Mouse (Mus musculus) MEL (cell line): Measurements from ENCODE around the gene Card11. TPM values are rescaled to one million over a fixed set of nuclear protein-coding genes. Genes with fewer than 3 reads are reported as not detected.

ENCODE experiments used
- DNase-seq: peaks from one replicate; pipeline ENCODE4 v3.0.0; 2011; ENCODE audit warnings: low read depth, low spot score
- H3K27ac ChIP-seq: 2 replicates; pipeline ENCODE4 v1.5.1; 2012; ENCODE audit warnings: low read depth, mild to moderate bottlenecking, control low read depth, low read length, moderate library complexity; ENCODE audit not compliant: control insufficient read depth
- H3K27me3 ChIP-seq, 2 experiments: fragments of 150-350 bp in 1 of 2; sonication (generic) in 1 of 2; 2 replicates each; pipeline ENCODE4 v1.6.1; 2012; ENCODE audit warnings: low read length in 2 of 2, mild to moderate bottlenecking in 2 of 2, improper control_type of control experiment in 1 of 2, moderate library complexity in 1 of 2; ENCODE audit not compliant: insufficient read depth in 2 of 2, control insufficient read depth in 1 of 2
- H3K36me3 ChIP-seq, 2 experiments: 2 replicates each; pipeline ENCODE4 v1.6.1; 2012 to 2014; ENCODE audit warnings: low read length in 2 of 2, improper control_type of control experiment in 1 of 2, inconsistent platforms in 1 of 2, mild to moderate bottlenecking in 1 of 2; ENCODE audit not compliant: insufficient read depth in 2 of 2, control insufficient read depth in 1 of 2
- H3K4me1 ChIP-seq, 2 experiments: fragments of 150-350 bp in 1 of 2; sonication (generic) in 1 of 2; 2 replicates each; pipeline ENCODE4 v1.6.1; 2012; ENCODE audit warnings: low read length in 2 of 2, improper control_type of control experiment in 1 of 2, mild to moderate bottlenecking in 1 of 2; ENCODE audit not compliant: insufficient read depth in 2 of 2, control insufficient read depth in 1 of 2
- H3K4me3 ChIP-seq, 2 experiments: fragments of 150-350 bp in 1 of 2; sonication (generic) in 1 of 2; 2 replicates each; pipeline ENCODE4 v1.5.1; 2012; ENCODE audit warnings: low read depth in 2 of 2, low read length in 2 of 2, mild to moderate bottlenecking in 2 of 2, moderate library complexity in 2 of 2, control low read depth in 1 of 2, improper control_type of control experiment in 1 of 2; ENCODE audit not compliant: control insufficient read depth in 1 of 2, insufficient read depth in 1 of 2
- H3K79me2 ChIP-seq: 2 replicates; pipeline ENCODE4 v1.6.1; 2012; ENCODE audit warnings: mild to moderate bottlenecking, low read length, moderate library complexity; ENCODE audit not compliant: control insufficient read depth, poor library complexity, insufficient read depth
- H3K9ac ChIP-seq: 2 replicates; pipeline ENCODE4 v1.6.1; 2012; ENCODE audit warnings: low read depth, mild to moderate bottlenecking, control low read depth, low read length, moderate library complexity; ENCODE audit not compliant: control insufficient read depth, poor library complexity, severe bottlenecking
- H3K9me3 ChIP-seq: fragments of 150-350 bp; sonication (generic); replicated peaks from 2 replicates; pipeline ENCODE4 v1.6.1; 2012; ENCODE audit warnings: mild to moderate bottlenecking, low read length, improper control_type of control experiment, moderate library complexity; ENCODE audit not compliant: insufficient read depth
- BHLHE40 ChIP-seq: IDR thresholded peaks from 2 replicates; pipeline ENCODE4 v1.6.1; 2012; ENCODE audit warnings: low read depth, mild to moderate bottlenecking, inconsistent platforms, low read length, improper control_type of control experiment, borderline replicate concordance
- CHD1 ChIP-seq: IDR thresholded peaks from 2 replicates; pipeline ENCODE4 v1.6.1; 2012; ENCODE audit warnings: low read depth, mild to moderate bottlenecking, inconsistent platforms, low read length, improper control_type of control experiment
- CHD2 ChIP-seq: IDR thresholded peaks from 2 replicates; pipeline ENCODE4 v1.6.1; 2011; ENCODE audit warnings: low read length, improper control_type of control experiment
- CTCF ChIP-seq, 3 experiments: IDR thresholded peaks in 2 of 3; conservative IDR thresholded peaks in 1 of 3; 2 replicates each; pipeline ENCODE4 v1.5.1; 2011 to 2012; ENCODE audit warnings: low read length in 3 of 3, low read depth in 2 of 3, mild to moderate bottlenecking in 2 of 3, improper control_type of control experiment in 1 of 3, inconsistent platforms in 1 of 3, mixed read lengths in 1 of 3, moderate library complexity in 1 of 3; ENCODE audit not compliant: control insufficient read depth in 1 of 3, insufficient read depth in 1 of 3, poor library complexity in 1 of 3, severe bottlenecking in 1 of 3
- E2F4 ChIP-seq: IDR thresholded peaks from 2 replicates; pipeline ENCODE4 v1.6.1; 2011; ENCODE audit warnings: low read depth, low read length, improper control_type of control experiment, borderline replicate concordance
- ELF1 ChIP-seq: IDR thresholded peaks from 2 replicates; pipeline ENCODE4 v1.6.1; 2014; ENCODE audit warnings: low read depth, mild to moderate bottlenecking, inconsistent platforms, low read length, improper control_type of control experiment, moderate library complexity
- EP300 ChIP-seq, 2 experiments: IDR thresholded peaks; 2 replicates each; pipeline ENCODE4 v1.6.1; 2011; ENCODE audit warnings: improper control_type of control experiment in 2 of 2, low read length in 2 of 2, low read depth in 1 of 2, mild to moderate bottlenecking in 1 of 2
- ETS1 ChIP-seq: IDR thresholded peaks from 2 replicates; pipeline ENCODE4 v1.6.1; 2012; ENCODE audit warnings: low read depth, mild to moderate bottlenecking, inconsistent platforms, low read length, improper control_type of control experiment, moderate library complexity
- GABPA ChIP-seq: IDR thresholded peaks from 2 replicates; pipeline ENCODE4 v1.6.1; 2012; ENCODE audit warnings: low read depth, mild to moderate bottlenecking, inconsistent platforms, low read length, improper control_type of control experiment, moderate library complexity
- HCFC1 ChIP-seq: IDR thresholded peaks from 2 replicates; pipeline ENCODE4 v1.6.1; 2012; ENCODE audit warnings: low read depth, mild to moderate bottlenecking, inconsistent platforms, low read length, improper control_type of control experiment, moderate library complexity
- JUND ChIP-seq: IDR thresholded peaks from 2 replicates; pipeline ENCODE4 v1.6.1; 2011; ENCODE audit warnings: low read depth, mild to moderate bottlenecking, improper control_type of control experiment, low read length
- MAFK ChIP-seq: IDR thresholded peaks from 2 replicates; pipeline ENCODE4 v1.6.1; 2011; ENCODE audit warnings: low read depth, mild to moderate bottlenecking, low read length, improper control_type of control experiment, borderline replicate concordance
- MEF2A ChIP-seq: IDR thresholded peaks from 2 replicates; pipeline ENCODE4 v1.6.1; 2014; ENCODE audit warnings: low read depth, mild to moderate bottlenecking, inconsistent platforms, low read length, improper control_type of control experiment; ENCODE audit not compliant: poor library complexity, insufficient replicate concordance, severe bottlenecking; ENCODE audit errors: extremely low read depth
- MXI1 ChIP-seq: IDR thresholded peaks from 2 replicates; pipeline ENCODE4 v1.6.1; 2011; ENCODE audit warnings: mild to moderate bottlenecking, low read depth, low read length, improper control_type of control experiment
- MYB ChIP-seq: IDR thresholded peaks from 2 replicates; pipeline ENCODE4 v1.6.1; 2011; ENCODE audit warnings: mild to moderate bottlenecking, low read depth, low read length, improper control_type of control experiment
- MYC ChIP-seq: IDR thresholded peaks from 2 replicates; pipeline ENCODE4 v1.6.1; 2011; ENCODE audit warnings: low read depth, mild to moderate bottlenecking, low read length, improper control_type of control experiment, moderate library complexity
- NELFE ChIP-seq: IDR thresholded peaks from 2 replicates; pipeline ENCODE4 v1.6.1; 2011; ENCODE audit warnings: low read depth, low read length, improper control_type of control experiment
- NRF1 ChIP-seq: IDR thresholded peaks from 2 replicates; pipeline ENCODE4 v1.6.1; 2014; ENCODE audit warnings: low read depth, mild to moderate bottlenecking, inconsistent platforms, low read length, improper control_type of control experiment, moderate library complexity; ENCODE audit not compliant: poor library complexity, insufficient read depth, severe bottlenecking
- POLR2AphosphoS2 ChIP-seq: IDR thresholded peaks from 2 replicates; pipeline ENCODE4 v1.6.1; 2011; ENCODE audit warnings: low read length, improper control_type of control experiment
- POLR2AphosphoS5 ChIP-seq: IDR thresholded peaks from 2 replicates; pipeline ENCODE4 v1.6.1; 2012; ENCODE audit warnings: low read depth, borderline replicate concordance, mild to moderate bottlenecking, inconsistent platforms, low read length, moderate library complexity, mixed read lengths
- RCOR1 ChIP-seq: IDR thresholded peaks from 2 replicates; pipeline ENCODE4 v1.6.1; 2012; ENCODE audit warnings: low read depth, mild to moderate bottlenecking, inconsistent platforms, low read length, improper control_type of control experiment
- SIN3A ChIP-seq: IDR thresholded peaks from 2 replicates; pipeline ENCODE4 v1.6.1; 2012; ENCODE audit warnings: low read length, improper control_type of control experiment, inconsistent platforms
- SMC3 ChIP-seq: IDR thresholded peaks from 2 replicates; pipeline ENCODE4 v1.6.1; 2011; ENCODE audit warnings: low read depth, low read length, improper control_type of control experiment
- TBP ChIP-seq: IDR thresholded peaks from 2 replicates; pipeline ENCODE4 v1.8.0; 2011; ENCODE audit warnings: low read depth, low read length, improper control_type of control experiment
- TCF12 ChIP-seq: IDR thresholded peaks from 2 replicates; pipeline ENCODE4 v1.6.1; 2014; ENCODE audit warnings: low read depth, mild to moderate bottlenecking, inconsistent platforms, low read length, improper control_type of control experiment, moderate library complexity
- UBTF ChIP-seq: IDR thresholded peaks from 2 replicates; pipeline ENCODE4 v1.6.1; 2012; ENCODE audit warnings: low read depth, mild to moderate bottlenecking, inconsistent platforms, low read length, improper control_type of control experiment, moderate library complexity, borderline replicate concordance; ENCODE audit not compliant: insufficient read depth
- USF1 ChIP-seq: IDR thresholded peaks from 2 replicates; pipeline ENCODE4 v1.6.1; 2014; ENCODE audit warnings: low read depth, mild to moderate bottlenecking, inconsistent platforms, low read length, improper control_type of control experiment, moderate library complexity
- ZC3H11A ChIP-seq: IDR thresholded peaks from 2 replicates; pipeline ENCODE4 v1.6.1; 2012; ENCODE audit warnings: low read depth, mild to moderate bottlenecking, inconsistent platforms, low read length, improper control_type of control experiment
- ZNF384 ChIP-seq: IDR thresholded peaks from 2 replicates; pipeline ENCODE4 v1.6.1; 2012; ENCODE audit warnings: low read depth, mild to moderate bottlenecking, inconsistent platforms, low read length, improper control_type of control experiment
- polyA plus RNA-seq, 2 experiments: library from polyadenylated mRNA; stranded (reverse) in 1 of 2; unstranded in 1 of 2; fragments of >175 nt in 1 of 2; fragments of >200 nt in 1 of 2; gene quantifications; 2 replicates each; pipeline versions ENCODE4 v1.2.1 to v1.2.4; 2012; ENCODE audit warnings: low replicate concordance in 2 of 2, low read depth in 1 of 2; ENCODE audit not compliant: insufficient read length in 2 of 2, insufficient read depth in 1 of 2, missing spikeins in 1 of 2
- total RNA-seq: library from RNA; depleted of rRNA; stranded (reverse); fragments of 300-350 nt; gene quantifications from 2 replicates; pipeline ENCODE4 v1.2.3, GENCODE M21; 2012

Card11 gene
- total and polyA plus RNA-seq, 3 experiments = not detected

- no peaks in the 10 kb centered on the region for H3K36me3 ChIP-seq
- H3K4me3 ChIP-seq = no peak overlapping the region
- no peak for DNase-seq
- TF ChIP-seq E2F4 (no peak), NELFE (no peak), NRF1 (no peak), HCFC1 (no peak), EP300 (IDR thresholded peaks at IDR 0.05; ENCODE audit: low read depth in 1 of 2, low read length in 2 of 2) (no peak), ETS1 (no peak), SMC3 (no peak), TCF12 (no peak), UBTF (no peak), SIN3A (no peak), TBP (no peak), BHLHE40 (no peak), RCOR1 (no peak), MYC (no peak), CHD1 (no peak), USF1 (no peak), ZNF384 (no peak), MXI1 (no peak)
- no peaks in the 10 kb centered on the region for H3K9me3 ChIP-seq
- no peak overlapping the region for H3K27ac ChIP-seq
- H3K27me3 ChIP-seq = no peaks in the 10 kb centered on the region
- H3K4me1 ChIP-seq = no peaks in the 10 kb centered on the region
- no peaks in the 10 kb centered on the region for H3K79me2 ChIP-seq
- H3K9ac ChIP-seq = no peak overlapping the region
These were observed 99.5 kb downstream of the Card11 start for GRCm38 (mm10) chr5:140900866-140901265.

- Histone ChIP-seq H3K27ac (no peak overlapping the region), H3K9me3 (no peaks in the 10 kb centered on the region), H3K4me3 (no peak overlapping the region), H3K9ac (no peak overlapping the region), H3K27me3 (no peaks in the 10 kb centered on the region), H3K36me3 (no peaks in the 10 kb centered on the region), H3K4me1 (no peaks in the 10 kb centered on the region), H3K79me2 (no peaks in the 10 kb centered on the region)
- DNase-seq = no peak
- TF ChIP-seq CTCF (IDR thresholded peaks at IDR 0.05 in 2 of 3, conservative IDR thresholded peaks at IDR 0.05 in 1 of 3; ENCODE audit: control insufficient read depth in 1 of 3, insufficient read depth in 1 of 3, low read depth in 2 of 3, low read length in 3 of 3, poor library complexity in 1 of 3, severe bottlenecking in 1 of 3) = no peak
- TF ChIP-seq POLR2AphosphoS2 = no peak
- no peak for TF ChIP-seq NELFE
- TF ChIP-seq MEF2A = no peak
- no peak for TF ChIP-seq ZNF384
- no peak for TF ChIP-seq POLR2AphosphoS5
- no peak for TF ChIP-seq BHLHE40
- no peak for TF ChIP-seq MAFK
- no peak for TF ChIP-seq MYB
- TF ChIP-seq JUND = no peak
- TF ChIP-seq GABPA = no peak
- TF ChIP-seq ZC3H11A = no peak
- no peak for TF ChIP-seq ELF1
- no peak for TF ChIP-seq CHD2
- TF ChIP-seq UBTF = no peak
- no peak for TF ChIP-seq E2F4
These were observed 109.3 kb downstream of the Card11 start for GRCm38 (mm10) chr5:140891080-140891479.
